Mouse (Mus musculus) activated CD4-positive, CD25-positive, alpha-beta regulatory T cell (primary cell): Measurements from ENCODE around the gene Scn7a. TPM values are rescaled to one million over a fixed set of nuclear protein-coding genes. Genes with fewer than 3 reads are reported as not detected.

ENCODE experiments used
- polyA plus RNA-seq, 2 experiments: library from polyadenylated mRNA; unstranded; fragments of 100-300 nt; shearing (Covaris generic); gene quantifications; one replicate each; pipeline ENCODE4 v1.2.1; 2017

Scn7a gene
- polyA plus RNA-seq = under 1 TPM in 1 of 2 experiments, not detected in 1; 0.15 TPM

DNA sequence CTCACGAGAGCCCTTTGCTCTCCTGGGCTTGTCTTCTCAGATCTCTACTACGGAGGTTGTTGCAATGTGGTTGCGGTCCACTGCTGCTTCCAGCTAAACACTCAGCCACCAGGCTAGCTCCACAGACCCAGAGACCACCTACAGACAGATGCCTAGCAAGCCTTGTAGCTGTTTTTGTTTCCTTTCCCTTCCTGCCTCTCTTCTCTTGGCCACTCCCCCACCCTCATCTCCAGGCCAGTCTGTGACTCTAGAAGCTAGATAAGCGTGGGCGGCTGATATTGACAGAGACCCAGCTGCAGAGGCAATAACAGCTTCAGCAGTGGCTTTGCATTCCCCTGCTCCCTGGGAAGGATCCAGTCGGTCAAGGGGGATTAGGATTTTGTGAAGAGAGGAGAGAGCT, at the start of gene Scn7a:
Gene Scn7a, minus strand, starts transcription at position 150 of the 400 bp plus-strand sequence.

DNA sequence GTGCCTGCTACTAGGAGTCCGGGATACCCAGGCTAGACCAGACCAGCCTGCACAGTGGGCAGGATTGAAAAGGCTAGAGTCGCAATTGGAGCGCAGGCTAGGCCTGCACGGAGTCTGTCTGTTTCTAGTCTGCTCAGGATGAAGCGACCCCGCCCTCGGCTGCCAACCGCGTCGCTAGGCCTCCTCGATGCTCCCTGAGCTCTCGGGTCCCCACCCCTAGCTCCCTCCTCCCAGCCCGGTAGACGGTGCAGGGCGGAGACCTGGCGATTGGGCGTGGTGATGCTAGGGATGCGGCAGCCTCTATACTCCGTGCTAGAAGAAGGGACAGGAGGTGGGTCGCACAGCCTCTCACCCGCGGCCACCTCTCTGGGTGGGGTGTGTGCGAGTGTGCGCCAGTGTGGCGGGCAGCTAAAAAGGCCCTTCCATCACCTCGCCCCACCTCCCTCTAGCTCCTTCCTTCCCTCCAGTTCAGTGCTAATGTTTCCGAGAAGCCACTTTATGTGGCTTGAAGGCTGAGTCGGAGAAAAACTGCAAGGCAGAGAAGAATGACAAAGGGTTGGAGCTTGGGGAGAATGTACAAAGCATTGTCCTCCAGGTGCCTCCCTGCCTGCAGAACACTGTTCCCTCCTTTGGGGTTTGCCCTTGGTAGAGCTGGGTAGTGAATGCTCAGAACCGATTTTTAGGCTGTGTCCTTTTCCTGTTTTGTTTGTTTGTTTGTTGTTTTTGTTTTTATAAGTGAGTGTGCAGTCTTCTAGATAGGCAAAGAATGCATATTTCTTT, 149.9 kb downstream of the Scn7a start, which contains the start of gene Scn9a:
Gene Scn9a, minus strand, starts transcription at position 383 of the 780 bp plus-strand sequence.

Other genes with a start within 250 kb of the Scn7a start
- gene Scn9a, start 150.0 kb downstream of the Scn7a start, polyA plus RNA-seq = under 1 TPM; 0.05 to 0.65 TPM